Mouse (Mus musculus) frontal cortex, postnatal 25 days (tissue): ENCODE measurements around the gene Sys1.

Experiments used
- DNase-seq, 2 experiments: peaks; one replicate each; pipeline ENCODE4 v3.0.0; 2022; ENCODE audit warnings: low spot score in 2 of 2

Sys1 gene

GRCm38 (mm10) chr2:164456864-164457300 lies at the start of gene Sys1:
Sys1 (plus strand) TSS chr2:164456964.
- DNase-seq = peak; percentile 13 to 24

- peak; percentile 43 to 58 for DNase-seq
Measured at GRCm38 (mm10) chr2:164407708-164408107, 49.1 kb upstream of the Sys1 start.

GRCm38 (mm10) chr2:164414167-164414566 lies 42.6 kb upstream of the Sys1 start:
- DNase-seq = no peak

GRCm38 (mm10) chr2:164414581-164414980 lies 42.2 kb upstream of the Sys1 start:
- DNase-seq = no peak

GRCm38 (mm10) chr2:164417198-164417597 lies 39.6 kb upstream of the Sys1 start:
- no peak for DNase-seq

- DNase-seq = no peak
Measured at GRCm38 (mm10) chr2:164418308-164418875, 38.4 kb upstream of the Sys1 start.

- DNase-seq = no peak
Measured at GRCm38 (mm10) chr2:164419489-164419888, 37.3 kb upstream of the Sys1 start.

GRCm38 (mm10) chr2:164421306-164421705 lies 35.5 kb upstream of the Sys1 start:
- no peak for DNase-seq

- DNase-seq = no peak
Measured at GRCm38 (mm10) chr2:164421979-164422378, 34.8 kb upstream of the Sys1 start.

GRCm38 (mm10) chr2:164422675-164423393 lies 33.9 kb upstream of the Sys1 start:
- DNase-seq = no peak

GRCm38 (mm10) chr2:164423464-164423863 lies 33.3 kb upstream of the Sys1 start:
- no peak for DNase-seq

- DNase-seq = no peak
Measured at GRCm38 (mm10) chr2:164424406-164424805, 32.4 kb upstream of the Sys1 start.

GRCm38 (mm10) chr2:164425401-164425800 lies 31.4 kb upstream of the Sys1 start:
- DNase-seq = no peak

GRCm38 (mm10) chr2:164426121-164426520 lies 30.6 kb upstream of the Sys1 start:
- DNase-seq = no peak

GRCm38 (mm10) chr2:164426952-164427351 lies 29.8 kb upstream of the Sys1 start:
- no peak for DNase-seq

GRCm38 (mm10) chr2:164428451-164428850 lies 28.3 kb upstream of the Sys1 start:
- no peak for DNase-seq

- no peak for DNase-seq
Measured at GRCm38 (mm10) chr2:164429881-164430615, 26.7 kb upstream of the Sys1 start.

- DNase-seq = no peak
Measured at GRCm38 (mm10) chr2:164430697-164431096, 26.1 kb upstream of the Sys1 start.

- no peak for DNase-seq
Measured at GRCm38 (mm10) chr2:164431676-164432465, 24.9 kb upstream of the Sys1 start.

GRCm38 (mm10) chr2:164432541-164433191 lies 24.1 kb upstream of the Sys1 start:
- DNase-seq = no peak

- DNase-seq = no peak
Measured at GRCm38 (mm10) chr2:164433278-164433895, 23.4 kb upstream of the Sys1 start.
